Mouse (Mus musculus): ENCODE measurements at regions not wholly inside any gene's neighbourhood (a gene's known extent, or its start where the extent isn't known, plus 50 kb on each side); places are given as distances from the start of the nearest gene placed in this dataset.
"Not testable (repeated sequence)": the region's sequence is repeated elsewhere in the genome, so short reads cannot be mapped to it uniquely, and the experiment has no call there.

DNA sequence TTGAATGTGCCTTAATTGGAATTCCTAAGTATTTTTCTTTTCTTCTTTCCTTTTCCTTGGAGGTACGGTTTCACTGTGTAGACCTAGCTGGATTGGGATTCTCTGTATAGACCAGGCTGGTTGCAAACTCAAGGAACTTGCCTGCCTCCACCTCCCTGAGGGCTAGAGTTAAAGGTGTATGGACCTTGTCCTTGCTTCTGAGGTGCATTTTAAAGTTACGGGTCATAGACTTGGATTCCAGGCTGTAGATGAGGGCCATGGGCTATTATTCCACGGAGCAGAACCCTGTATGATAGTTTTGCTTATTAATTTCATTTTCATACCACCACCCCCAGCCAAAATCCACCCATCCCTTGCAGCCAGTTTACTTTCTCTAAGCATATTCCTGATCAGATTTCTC, 50.7 kb upstream of the Wdr26 start:
- Histone ChIP-seq H3K27ac (no peak overlapping the region), H3K4me1 (peaks cover 42% of the 10 kb centered on the region), H3K9me3 (no peaks in the 10 kb centered on the region), H3K27me3 (ENCODE audit: insufficient read depth, poor library complexity, severe bottlenecking) (no peaks in the 10 kb centered on the region), H3K36me3 (no peaks in the 10 kb centered on the region), H3K4me3 (no peak overlapping the region)
- WGBS: 83% methylated on average over 3 of the region's 3 CpGs
- DNase-seq (ENCODE audit: low spot score): no peak

DNA sequence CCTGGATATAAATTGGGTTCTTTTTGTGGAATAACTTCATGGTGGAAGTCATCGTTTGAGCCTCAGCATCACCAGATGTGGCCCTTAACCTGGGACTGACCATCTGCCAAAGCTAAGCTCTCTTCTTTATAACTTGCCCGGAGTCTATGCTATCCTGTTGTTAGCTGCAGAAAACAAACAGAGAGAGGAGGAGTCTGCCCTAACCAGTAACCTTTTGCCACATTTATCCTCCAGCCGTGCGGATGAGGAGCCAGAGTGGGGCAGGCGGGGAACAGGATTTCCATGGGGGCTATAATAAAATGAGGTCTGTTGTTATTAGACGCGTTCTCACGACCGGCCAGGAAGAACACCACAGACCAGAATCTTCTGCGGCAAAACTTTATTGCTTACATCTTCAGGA, 51.4 kb upstream of the Wdr26 start:
- peaks cover 35% of the 10 kb centered on the region for H3K4me1 ChIP-seq
- 96% methylated on average over 10 of the region's 10 CpGs for WGBS
- no peaks in the 10 kb centered on the region for H3K9me3 ChIP-seq
- H3K27me3 ChIP-seq (ENCODE audit: insufficient read depth, poor library complexity, severe bottlenecking): no peaks in the 10 kb centered on the region
- no peak overlapping the region for H3K4me3 ChIP-seq
- H3K27ac ChIP-seq: no peak overlapping the region
- no peaks in the 10 kb centered on the region for H3K36me3 ChIP-seq
- DNase-seq (ENCODE audit: low spot score): peak; percentile 63

GRCm38 (mm10) chr1:181270469-181270868, 58.7 kb upstream of the Wdr26 start:
- 95% methylated on average over 12 of the region's 15 CpGs for WGBS
- not testable (repeated sequence) for DNase-seq (ENCODE audit: low spot score); H3K36me3 ChIP-seq; H3K9me3 ChIP-seq; H3K4me3 ChIP-seq; H3K27ac ChIP-seq; H3K27me3 ChIP-seq (ENCODE audit: insufficient read depth, poor library complexity, severe bottlenecking); H3K4me1 ChIP-seq

- no peak overlapping the region for H3K27ac ChIP-seq
- no peak for DNase-seq (ENCODE audit: low spot score)
- no peaks in the 10 kb centered on the region for H3K9me3 ChIP-seq
- H3K27me3 ChIP-seq (ENCODE audit: insufficient read depth, poor library complexity, severe bottlenecking): peaks cover 4% of the 10 kb centered on the region; the same call in 1 of the 2 replicates
- peaks cover 5% of the 10 kb centered on the region; the same call in 1 of the 2 replicates for H3K4me1 ChIP-seq
- 79% methylated on average over 5 of the region's 5 CpGs for WGBS
- no peak overlapping the region for H3K4me3 ChIP-seq
- H3K36me3 ChIP-seq: no peaks in the 10 kb centered on the region
Observed at GRCm38 (mm10) chr1:181271164-181271563, 59.4 kb upstream of the Wdr26 start.

- peaks cover 5% of the 10 kb centered on the region; the same call in 1 of the 2 replicates for H3K4me1 ChIP-seq
- H3K36me3 ChIP-seq: no peaks in the 10 kb centered on the region
- H3K9me3 ChIP-seq: no peaks in the 10 kb centered on the region
- no peak overlapping the region for H3K4me3 ChIP-seq
- no peak overlapping the region for H3K27ac ChIP-seq
- peaks cover 4% of the 10 kb centered on the region; the same call in 1 of the 2 replicates for H3K27me3 ChIP-seq (ENCODE audit: insufficient read depth, poor library complexity, severe bottlenecking)
- no peak for DNase-seq (ENCODE audit: low spot score)
- WGBS: 90% methylated on average over 6 of the region's 6 CpGs
Observed at GRCm38 (mm10) chr1:181271821-181272220, 60.0 kb upstream of the Wdr26 start.

GRCm38 (mm10) chr1:181272622-181273296, 61.0 kb upstream of the Wdr26 start:
- Histone ChIP-seq H3K36me3 (no peaks in the 10 kb centered on the region), H3K27ac (peak overlapping the region; percentile 59; the same call in 1 of the 2 replicates), H3K9me3 (no peaks in the 10 kb centered on the region), H3K4me3 (no peak overlapping the region), H3K4me1 (peaks cover 5% of the 10 kb centered on the region; the same call in 1 of the 2 replicates), H3K27me3 (ENCODE audit: insufficient read depth, poor library complexity, severe bottlenecking) (peaks cover 4% of the 10 kb centered on the region; the same call in 1 of the 2 replicates)
- DNase-seq (ENCODE audit: low spot score): peak; percentile 92
- WGBS: 6% methylated on average over 20 of the region's 20 CpGs

DNA sequence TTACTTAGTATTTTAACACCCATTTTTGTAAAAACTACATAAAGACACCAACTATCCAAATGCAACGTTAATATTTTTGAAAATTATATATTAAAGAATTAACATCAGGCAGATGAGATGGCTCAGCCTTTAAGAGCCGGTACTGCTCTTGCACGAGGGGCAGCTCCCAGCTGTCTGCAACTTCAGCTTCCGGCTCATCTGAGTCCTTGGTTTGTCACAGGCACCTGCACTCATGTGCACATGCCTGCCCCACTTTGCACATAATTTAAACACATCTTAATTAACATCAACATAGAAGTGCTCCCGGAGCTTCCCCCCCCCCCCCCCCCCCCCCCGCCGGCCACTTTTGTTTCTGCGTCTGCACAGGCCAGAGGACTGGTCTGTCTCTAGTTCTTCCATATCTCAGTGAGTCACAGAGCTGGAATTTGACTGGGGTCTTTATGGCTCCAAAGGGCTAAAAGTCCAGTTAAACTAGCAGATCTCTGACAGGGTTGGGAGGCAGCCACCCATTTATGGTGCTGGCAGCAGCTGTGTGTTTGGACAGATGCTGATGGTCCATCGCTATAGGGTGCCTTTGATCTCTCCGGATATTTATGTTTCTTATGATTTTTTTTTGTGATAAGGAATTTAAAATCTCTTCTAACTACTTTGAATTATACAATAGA, 61.9 kb upstream of the Wdr26 start:
- peaks cover 4% of the 10 kb centered on the region; the same call in 1 of the 2 replicates for H3K27me3 ChIP-seq (ENCODE audit: insufficient read depth, poor library complexity, severe bottlenecking)
- peaks cover 5% of the 10 kb centered on the region; the same call in 1 of the 2 replicates for H3K4me1 ChIP-seq
- DNase-seq (ENCODE audit: low spot score): no peak
- 46% methylated on average over 8 of the region's 10 CpGs for WGBS
- no peaks in the 10 kb centered on the region for H3K36me3 ChIP-seq
- H3K9me3 ChIP-seq: no peaks in the 10 kb centered on the region
- no peak overlapping the region for H3K27ac ChIP-seq
- no peak overlapping the region for H3K4me3 ChIP-seq

DNA sequence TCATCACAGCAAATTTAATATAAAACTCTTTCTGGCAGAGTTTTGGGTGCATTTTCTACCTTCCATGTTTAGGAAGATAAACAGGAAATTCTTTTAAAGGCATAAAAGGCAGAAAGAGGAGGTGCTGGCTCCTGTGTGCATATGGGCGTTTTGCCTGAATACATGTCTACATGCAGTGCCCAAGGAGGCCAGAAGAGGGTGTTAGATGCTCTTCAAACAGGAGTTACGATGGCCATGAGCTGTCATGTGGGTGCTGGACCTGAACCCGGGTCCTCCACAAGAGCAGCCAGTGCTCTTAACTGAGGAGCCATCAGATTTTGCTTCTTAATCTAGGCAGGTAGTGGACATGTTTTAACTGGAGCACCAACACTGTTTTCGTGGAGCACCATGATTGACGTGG, 69.0 kb upstream of the Wdr26 start:
- no peak overlapping the region for H3K27ac ChIP-seq
- H3K4me1 ChIP-seq: no peaks in the 10 kb centered on the region
- DNase-seq (ENCODE audit: low spot score): peak; percentile 55
- no peak overlapping the region for H3K4me3 ChIP-seq
- peaks cover 2% of the 10 kb centered on the region; the same call in 1 of the 2 replicates for H3K27me3 ChIP-seq (ENCODE audit: insufficient read depth, poor library complexity, severe bottlenecking)
- 85% methylated on average over 5 of the region's 5 CpGs for WGBS
- H3K36me3 ChIP-seq: no peaks in the 10 kb centered on the region
- H3K9me3 ChIP-seq: no peaks in the 10 kb centered on the region

GRCm38 (mm10) chr1:181282986-181283385, 69.4 kb upstream of the Cnih3 start:
- H3K27me3 ChIP-seq (ENCODE audit: insufficient read depth, poor library complexity, severe bottlenecking); H3K36me3 ChIP-seq; H3K4me3 ChIP-seq; H3K4me1 ChIP-seq; H3K27ac ChIP-seq; H3K9me3 ChIP-seq: not testable (repeated sequence)
- 76% methylated on average over 8 of the region's 8 CpGs for WGBS
- DNase-seq (ENCODE audit: low spot score): peak; percentile 70

DNA sequence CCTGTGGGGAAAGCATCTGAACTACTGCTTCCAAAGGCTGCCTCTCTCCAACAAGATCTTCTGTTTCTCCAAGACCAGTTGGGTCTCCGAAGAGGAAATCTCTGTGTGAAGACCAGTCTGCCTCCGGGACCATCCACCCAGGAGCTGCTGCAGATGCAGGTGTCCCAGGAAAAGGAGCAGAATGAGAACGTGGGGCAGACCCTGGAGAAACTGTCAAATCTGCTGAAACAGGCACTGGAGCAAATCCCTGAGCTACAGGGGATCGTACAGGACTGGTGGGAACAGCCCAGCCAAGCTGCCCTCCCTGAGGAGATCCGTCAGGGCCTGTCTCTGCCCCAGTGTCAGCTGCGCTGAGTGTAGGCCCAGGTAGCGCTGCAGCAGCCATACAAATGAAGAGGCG, 68.9 kb upstream of the Cnih3 start:
- not testable (repeated sequence) for H3K36me3 ChIP-seq; H3K9me3 ChIP-seq; H3K4me1 ChIP-seq; H3K4me3 ChIP-seq; H3K27me3 ChIP-seq (ENCODE audit: insufficient read depth, poor library complexity, severe bottlenecking); H3K27ac ChIP-seq
- 88% methylated on average over 8 of the region's 8 CpGs for WGBS
- DNase-seq (ENCODE audit: low spot score): peak; percentile 52

- peak; percentile 54 for DNase-seq (ENCODE audit: low spot score)
- H3K9me3 ChIP-seq: no peaks in the 10 kb centered on the region
- H3K27me3 ChIP-seq (ENCODE audit: insufficient read depth, poor library complexity, severe bottlenecking): peaks cover 4% of the 10 kb centered on the region; the same call in 1 of the 2 replicates
- no peaks in the 10 kb centered on the region for H3K36me3 ChIP-seq
- no peak overlapping the region for H3K4me3 ChIP-seq
- H3K27ac ChIP-seq: no peak overlapping the region
- 68% methylated on average over 10 of the region's 10 CpGs for WGBS
- peaks cover 6% of the 10 kb centered on the region for H3K4me1 ChIP-seq
Observed at GRCm38 (mm10) chr1:181284301-181285197, 67.9 kb upstream of the Cnih3 start.

GRCm38 (mm10) chr1:181285600-181285999, 66.8 kb upstream of the Cnih3 start:
- Histone ChIP-seq H3K36me3 (no peaks in the 10 kb centered on the region), H3K4me1 (peaks cover 9% of the 10 kb centered on the region), H3K27ac (no peak overlapping the region), H3K9me3 (no peaks in the 10 kb centered on the region), H3K4me3 (no peak overlapping the region), H3K27me3 (ENCODE audit: insufficient read depth, poor library complexity, severe bottlenecking) (peaks cover 4% of the 10 kb centered on the region; the same call in 1 of the 2 replicates)
- WGBS: 84% methylated on average over 8 of the region's 8 CpGs
- peak; percentile 47 for DNase-seq (ENCODE audit: low spot score)

DNA sequence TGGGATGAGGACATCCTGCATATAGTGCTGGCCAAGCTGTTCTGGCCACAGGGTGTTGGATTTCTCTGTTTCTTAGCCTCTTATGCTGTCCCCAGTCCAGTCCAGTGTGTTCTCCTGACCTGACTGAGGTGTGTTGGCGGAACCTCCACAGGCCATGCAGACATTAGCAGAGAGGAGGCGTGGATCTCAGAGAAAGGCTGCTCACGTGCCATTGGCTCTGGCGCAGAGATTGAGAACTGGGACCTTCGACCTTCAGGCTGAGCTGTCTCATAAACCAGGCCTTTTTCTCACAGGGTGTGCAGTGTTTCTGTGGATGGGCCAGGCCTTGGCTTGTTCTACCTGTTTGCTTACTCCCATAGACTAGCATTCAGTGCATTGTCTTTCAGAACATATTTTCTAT, 66.3 kb upstream of the Cnih3 start:
- no peaks in the 10 kb centered on the region for H3K36me3 ChIP-seq
- DNase-seq (ENCODE audit: low spot score): peak; percentile 45
- H3K27ac ChIP-seq: no peak overlapping the region
- H3K4me1 ChIP-seq: peaks cover 9% of the 10 kb centered on the region
- H3K27me3 ChIP-seq (ENCODE audit: insufficient read depth, poor library complexity, severe bottlenecking): peaks cover 4% of the 10 kb centered on the region; the same call in 1 of the 2 replicates
- H3K4me3 ChIP-seq: no peak overlapping the region
- WGBS: 74% methylated on average over 5 of the region's 5 CpGs
- no peaks in the 10 kb centered on the region for H3K9me3 ChIP-seq
